Mouse (Mus musculus): ENCODE measurements at regions not wholly inside any gene's neighbourhood (a gene's known extent, or its start where the extent isn't known, plus 50 kb on each side); places are given as distances from the start of the nearest gene placed in this dataset.

DNA sequence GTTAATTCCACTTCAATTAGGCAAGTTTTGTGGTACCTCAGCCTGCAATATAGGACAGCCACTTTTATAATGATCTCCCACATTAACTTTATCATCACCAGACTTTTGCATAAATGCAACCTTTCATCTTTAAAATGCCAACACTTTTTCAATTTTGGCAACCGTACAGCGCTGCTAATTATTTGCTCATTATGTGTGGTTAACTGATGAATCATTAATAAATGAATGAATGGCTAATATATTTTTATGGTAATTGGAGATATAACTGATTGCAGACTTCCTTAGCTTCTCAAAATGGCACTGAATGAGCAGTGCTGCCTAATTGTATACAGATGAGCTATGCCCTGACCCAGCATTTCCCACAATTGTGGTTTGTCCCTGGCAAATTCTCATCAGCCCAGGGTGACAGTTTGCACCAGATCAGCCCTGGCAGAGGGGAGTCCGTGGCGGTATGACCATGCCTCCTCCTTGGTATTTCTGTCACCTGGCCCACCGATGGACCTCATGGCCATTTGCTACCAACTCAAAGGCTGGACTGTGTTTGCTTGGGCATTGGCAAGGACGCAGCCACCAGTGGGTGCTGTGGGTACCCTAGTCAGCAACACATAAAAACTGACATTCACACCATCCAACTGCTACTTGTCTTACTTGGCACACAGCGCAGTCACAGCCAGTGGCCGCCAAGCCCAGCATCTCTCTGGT is 173.7 kb upstream of the Lmo4 start:
- no peak for DNase-seq (ENCODE audit: low spot score in 2 of 2)

DNA sequence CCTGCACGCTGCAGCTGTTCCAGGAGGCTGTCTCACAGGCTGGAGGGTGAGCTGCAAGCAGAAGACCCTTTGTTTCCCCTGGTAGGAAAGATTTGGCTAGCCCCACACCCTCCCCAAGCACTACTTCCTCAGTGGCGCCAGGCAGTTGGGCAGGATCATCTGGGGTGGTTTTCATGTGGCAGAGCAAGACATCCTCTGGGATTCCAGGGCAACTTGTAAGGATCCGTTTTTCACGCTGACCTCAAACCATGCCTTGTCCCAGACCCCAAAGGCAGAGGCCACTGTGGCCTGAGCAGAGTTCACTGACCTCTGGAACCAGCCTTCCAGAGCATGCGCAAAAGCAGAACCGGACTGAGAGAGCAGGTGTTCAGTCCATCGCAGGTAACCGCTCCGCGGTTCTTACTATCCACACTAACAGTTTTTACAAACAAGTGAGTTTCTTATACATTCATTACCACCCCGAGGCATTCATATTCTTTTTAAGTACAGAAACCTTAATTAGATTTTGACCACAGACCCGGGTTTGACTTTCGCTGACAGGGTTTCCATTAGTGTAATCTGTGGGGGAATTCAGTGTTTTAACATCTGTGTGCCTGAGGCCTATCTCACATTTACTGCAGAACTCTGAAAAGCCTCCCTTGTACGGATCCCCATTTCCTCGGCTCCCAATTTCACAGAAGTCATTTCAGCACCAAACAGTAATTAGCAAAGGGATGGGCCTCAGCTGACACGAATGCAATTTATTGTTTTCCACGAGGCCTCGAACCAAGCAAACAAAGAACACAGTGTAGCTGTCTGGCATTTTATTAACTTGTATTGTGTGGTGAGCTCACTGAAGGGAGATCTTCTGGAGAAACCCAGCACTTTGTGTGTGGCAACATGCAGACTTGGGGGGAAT is 172.9 kb upstream of the Lmo4 start:
- DNase-seq (ENCODE audit: low spot score in 2 of 2) = no peak

- no peak for DNase-seq (ENCODE audit: low spot score in 2 of 2)
Measured at GRCm38 (mm10) chr3:144376463-144377402, 171.7 kb upstream of the Lmo4 start.

DNA sequence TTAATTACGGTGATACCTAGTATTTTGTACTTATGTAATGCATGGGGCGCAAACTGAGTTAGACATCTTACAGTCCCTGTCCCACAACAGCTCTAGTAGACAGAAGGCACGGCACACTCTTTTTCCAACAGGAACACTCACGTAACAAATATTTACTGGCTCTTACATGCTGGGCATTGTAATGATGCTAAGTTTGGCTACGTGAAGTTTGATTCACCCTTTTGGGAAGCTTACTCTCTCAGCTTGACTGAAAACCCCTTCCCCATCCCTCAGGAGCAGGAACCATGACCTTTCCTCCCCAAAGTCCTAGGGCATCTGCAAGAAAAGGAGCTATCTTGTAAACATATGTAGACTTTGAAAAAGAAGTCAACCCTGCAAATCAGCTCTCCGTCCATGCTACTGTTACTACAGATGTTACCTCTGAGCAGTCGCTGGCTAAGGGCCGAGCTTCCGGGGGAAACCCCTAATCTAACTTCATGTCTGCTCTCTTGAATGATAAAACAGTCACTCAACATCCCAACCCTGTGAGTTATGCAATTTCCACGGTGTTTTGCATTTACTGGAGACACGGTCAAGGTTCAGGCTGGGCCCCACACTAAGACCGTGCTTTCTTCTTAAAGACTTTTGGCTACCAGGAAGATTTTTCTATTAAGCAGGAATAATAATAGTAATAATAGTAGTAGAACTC is 170.8 kb upstream of the Lmo4 start:
- no peak for DNase-seq (ENCODE audit: low spot score in 2 of 2)

- DNase-seq (ENCODE audit: low spot score in 2 of 2) = no peak
Measured at GRCm38 (mm10) chr3:144368300-144368699, 163.3 kb upstream of the Lmo4 start.

GRCm38 (mm10) chr3:144367766-144368116 is 162.7 kb upstream of the Lmo4 start:
- no peak for DNase-seq (ENCODE audit: low spot score in 2 of 2)

DNA sequence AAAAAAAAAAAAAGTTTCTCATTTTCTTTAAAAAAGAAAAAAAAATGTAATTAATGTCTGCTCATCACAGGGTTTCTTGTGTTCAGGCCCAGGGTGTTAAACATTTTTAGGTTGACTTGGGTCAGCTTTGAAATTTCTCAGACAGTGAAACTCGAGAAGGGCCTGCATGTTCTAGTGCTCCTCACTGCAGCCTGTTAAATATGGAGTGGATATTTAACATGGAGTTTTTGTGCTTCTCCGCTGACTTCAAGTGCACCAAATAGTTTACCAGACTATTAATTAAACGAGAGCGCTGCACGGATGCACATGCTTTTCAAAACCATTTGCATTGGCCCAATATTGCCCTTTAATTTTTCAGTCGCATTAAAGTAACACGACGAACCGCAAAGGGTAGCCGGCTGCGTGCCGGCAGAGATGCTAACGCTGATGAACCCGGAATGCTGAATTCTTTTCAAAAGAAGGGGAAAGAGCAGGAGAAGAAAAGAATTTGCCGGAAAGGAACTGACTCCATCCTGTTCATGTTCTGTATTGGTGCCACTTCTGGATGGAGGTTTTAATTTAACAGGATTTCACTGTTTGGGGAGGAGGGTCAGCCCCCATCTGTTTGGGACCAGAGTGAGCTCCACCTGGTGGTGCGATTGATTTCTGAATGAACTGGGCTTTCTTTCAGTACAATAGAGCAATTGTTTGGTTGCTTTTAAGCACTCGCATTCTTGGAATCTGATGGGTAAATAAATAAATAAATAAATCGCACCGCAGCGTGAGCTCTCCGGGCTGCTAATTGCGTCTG is 162.2 kb upstream of the Lmo4 start:
- no peak for DNase-seq (ENCODE audit: low spot score in 2 of 2)

GRCm38 (mm10) chr3:144365894-144366293 is 160.9 kb upstream of the Lmo4 start:
- no peak for DNase-seq (ENCODE audit: low spot score in 2 of 2)

DNA sequence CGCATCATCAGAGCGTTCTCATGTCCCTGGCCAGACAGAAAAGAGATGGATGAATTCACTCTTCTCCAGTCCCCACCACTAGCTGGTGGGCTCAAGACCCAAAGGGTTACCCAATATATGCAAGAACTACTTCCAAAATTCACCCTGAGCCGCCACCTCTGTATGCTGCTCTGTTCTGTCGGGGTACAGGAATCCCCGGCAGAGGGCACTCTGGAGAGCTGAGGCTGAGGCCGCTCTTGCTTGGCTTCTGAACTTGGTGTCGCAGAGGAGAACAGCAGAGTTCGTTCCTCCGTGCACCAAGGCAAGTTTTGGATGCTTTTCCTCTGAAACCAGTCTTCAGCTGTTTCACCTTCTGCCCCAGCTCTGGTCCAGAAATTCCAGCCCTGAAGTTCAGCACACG is 157.5 kb upstream of the Lmo4 start:
- DNase-seq (ENCODE audit: low spot score in 2 of 2) = peak; percentile 14 to 74

DNA sequence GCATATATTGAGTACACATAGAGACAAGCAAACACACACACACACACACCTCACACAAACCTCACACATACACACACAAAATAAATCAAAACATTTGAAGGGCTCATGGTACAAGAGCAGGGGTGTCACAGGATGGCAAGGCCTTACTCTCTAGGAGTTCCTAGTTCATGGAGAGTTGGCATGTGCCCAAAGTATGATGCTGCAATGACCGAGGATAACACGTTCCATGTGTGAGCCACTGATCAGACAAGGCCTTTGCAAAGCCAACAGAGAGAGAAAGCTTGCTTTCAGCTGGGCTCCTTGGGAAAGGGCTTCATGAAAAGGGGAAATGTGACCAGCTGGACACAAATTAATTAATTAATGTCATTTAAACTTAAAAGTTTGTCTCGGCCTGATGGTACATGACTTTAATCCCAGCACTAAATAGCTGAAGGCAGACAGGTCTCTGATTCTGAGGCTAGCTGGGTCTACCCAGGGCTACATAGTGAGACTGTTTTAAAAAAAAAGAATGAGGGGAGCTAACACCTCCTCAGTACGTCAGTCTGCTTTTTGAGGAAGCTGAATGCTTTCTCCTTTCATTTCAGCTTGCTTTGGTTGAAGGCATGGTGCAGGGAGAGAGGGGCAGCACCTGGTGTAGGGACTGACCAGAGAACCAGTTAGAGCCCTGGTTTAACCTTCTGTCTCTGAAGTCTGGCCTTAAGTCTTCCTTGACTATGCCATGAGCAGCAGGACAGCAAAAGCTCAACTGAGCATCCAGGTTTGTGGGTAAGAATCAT is 156.4 kb upstream of the Lmo4 start:
- DNase-seq (ENCODE audit: low spot score in 2 of 2) = no peak

DNA sequence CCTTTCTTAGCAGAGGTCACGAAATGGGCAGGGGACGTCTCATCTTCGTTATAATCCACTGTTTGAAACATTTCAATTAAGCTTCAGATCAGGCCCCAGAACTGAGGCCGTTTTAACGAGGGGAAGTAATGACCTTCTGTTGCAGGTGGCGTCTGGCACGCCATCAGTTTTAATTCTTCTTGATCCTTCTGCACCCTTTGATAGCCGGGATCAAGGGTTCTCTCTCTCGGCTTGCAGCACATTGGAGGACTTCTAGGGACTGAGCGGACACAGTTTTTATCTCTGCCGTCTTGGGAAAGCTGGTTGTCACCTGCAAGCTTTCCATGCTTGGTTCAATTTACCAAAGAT is 151.9 kb upstream of the Lmo4 start:
- no peak for DNase-seq (ENCODE audit: low spot score in 2 of 2)

DNA sequence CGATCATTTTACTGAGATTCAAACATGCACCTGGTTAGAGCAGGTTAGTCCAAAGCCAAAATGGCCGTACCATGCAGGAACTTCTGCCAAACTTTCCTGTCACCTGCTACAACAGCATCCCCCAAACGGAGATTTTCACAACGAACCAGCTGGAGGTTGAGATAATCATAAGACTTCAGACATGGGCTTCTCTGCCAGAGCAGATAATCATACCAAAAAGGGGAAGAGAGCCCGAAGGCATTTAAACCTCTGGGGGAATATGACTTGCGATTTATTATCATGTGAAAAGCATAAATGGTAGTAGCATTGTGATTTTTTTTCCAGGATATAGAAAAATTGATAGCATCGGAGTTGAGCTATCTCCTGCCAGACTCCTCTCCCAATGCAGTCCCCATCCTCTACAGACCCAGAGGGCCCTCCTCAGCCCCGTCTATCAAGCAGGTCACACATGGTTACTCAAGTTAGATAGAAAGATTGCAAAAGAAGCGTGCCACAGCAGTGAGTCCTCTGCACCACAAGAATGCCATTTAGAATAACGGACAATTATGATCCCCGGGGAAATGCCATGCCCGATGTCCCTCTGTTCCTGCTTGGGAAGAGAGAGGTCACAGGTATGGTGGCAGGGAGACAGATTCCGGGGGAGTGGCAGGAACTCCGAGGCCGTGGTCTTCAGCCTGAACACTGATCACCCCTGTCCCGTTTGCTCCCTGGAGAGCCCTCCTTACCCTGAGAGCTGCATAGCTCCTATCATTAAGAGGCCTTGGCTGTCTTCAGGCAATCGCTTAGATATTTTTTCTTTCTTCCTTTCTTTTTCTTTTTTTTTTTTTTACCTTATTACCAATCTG is 151.3 kb upstream of the Lmo4 start:
- DNase-seq (ENCODE audit: low spot score in 2 of 2) = no peak

- DNase-seq (ENCODE audit: low spot score in 2 of 2) = no peak
Measured at GRCm38 (mm10) chr3:144352559-144352958, 147.5 kb upstream of the Lmo4 start.

DNA sequence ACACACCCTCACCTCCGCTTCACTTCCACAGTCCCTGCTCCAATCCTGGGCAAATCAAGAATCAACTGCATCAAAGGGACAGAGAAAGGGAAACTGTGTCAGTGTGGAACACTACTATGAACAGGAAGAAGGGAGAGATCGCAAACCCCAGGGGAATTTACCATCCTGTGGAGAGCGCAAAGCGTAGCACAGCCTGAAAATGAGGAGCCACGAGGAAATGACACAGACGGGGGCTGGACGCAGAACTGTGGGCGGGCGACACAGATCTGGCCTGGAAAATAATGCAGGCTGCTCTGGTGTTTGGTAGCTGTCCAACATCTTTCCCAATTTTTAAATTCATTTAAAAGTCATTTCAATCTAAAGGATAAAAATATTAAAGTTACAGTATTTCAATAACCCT is 143.4 kb upstream of the Lmo4 start:
- DNase-seq (ENCODE audit: low spot score in 2 of 2) = no peak

- DNase-seq (ENCODE audit: low spot score in 2 of 2) = no peak
Measured at GRCm38 (mm10) chr3:144335237-144335636, 130.2 kb upstream of the Lmo4 start.

GRCm38 (mm10) chr3:144334201-144334600 is 129.2 kb upstream of the Lmo4 start:
- no peak for DNase-seq (ENCODE audit: low spot score in 2 of 2)

DNA sequence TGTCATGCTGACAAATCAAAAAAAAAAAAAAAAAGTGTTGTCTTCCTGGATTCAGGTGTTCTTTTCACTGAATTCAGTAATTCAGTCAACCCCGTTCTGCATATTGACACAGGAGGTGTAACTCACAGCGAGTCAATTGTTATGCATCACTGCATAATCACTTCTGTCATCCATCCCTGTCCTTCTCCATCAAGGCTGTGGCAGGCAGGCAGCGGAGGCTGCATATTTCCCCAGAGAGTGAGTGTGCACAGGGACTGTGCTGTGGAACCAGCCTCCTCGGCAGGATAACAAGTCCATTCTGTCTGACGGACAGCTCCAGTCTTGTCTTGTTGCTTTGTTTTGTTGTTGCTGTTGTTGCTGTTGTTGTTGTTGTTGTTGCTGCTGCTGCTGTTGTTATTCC is 127.3 kb upstream of the Lmo4 start:
- DNase-seq (ENCODE audit: low spot score in 2 of 2) = no peak

DNA sequence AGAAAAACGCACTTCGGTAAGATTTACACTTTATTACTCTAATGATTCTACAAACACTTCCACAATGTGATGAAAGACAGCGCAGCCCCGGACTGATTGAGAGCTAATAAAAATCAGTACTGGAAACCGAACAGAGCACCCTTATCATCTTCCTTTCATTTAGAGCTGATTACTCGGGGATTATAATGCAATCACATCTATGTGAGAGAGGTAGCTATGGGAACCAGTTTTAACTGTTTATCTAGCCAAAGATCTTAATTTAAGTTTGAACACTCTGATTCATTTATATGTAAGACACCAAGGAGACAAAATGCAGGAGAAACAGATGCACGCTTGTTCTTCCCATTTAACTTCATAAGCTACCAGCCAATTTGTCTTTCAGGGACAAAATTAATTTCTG is 124.1 kb upstream of the Lmo4 start:
- no peak for DNase-seq (ENCODE audit: low spot score in 2 of 2)

DNA sequence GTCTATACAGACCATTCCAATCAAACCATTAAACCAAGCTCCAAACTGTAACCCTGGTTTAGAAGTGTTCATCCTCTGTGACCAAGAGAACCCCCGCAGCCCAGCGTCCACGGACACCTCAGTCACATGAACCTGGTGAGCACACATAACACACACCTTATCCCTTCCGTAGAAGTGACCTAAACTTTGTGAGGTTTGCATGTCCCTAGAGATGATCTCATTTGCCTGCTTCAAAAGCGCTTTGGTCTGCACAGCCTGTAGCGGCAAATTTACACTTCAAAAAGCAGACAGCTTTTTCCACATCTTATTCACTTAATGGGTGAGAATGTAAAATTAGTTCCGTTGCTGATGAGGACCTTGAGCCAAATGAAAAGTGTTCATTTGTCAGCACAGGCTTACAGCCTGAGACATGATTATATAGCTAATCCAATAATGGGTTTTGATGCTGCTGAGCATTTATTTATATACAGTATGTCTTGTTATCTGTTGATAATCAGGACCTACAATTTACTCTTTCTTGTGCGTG is 122.3 kb upstream of the Lmo4 start:
- no peak for DNase-seq (ENCODE audit: low spot score in 2 of 2)

Data from spleen, postnatal 10 days (tissue).